Mouse (Mus musculus) kidney, adult 2 months (tissue): ENCODE measurements around the gene Pus3.

Source experiments
- CTCF ChIP-seq: fragments of 200-500 bp; conservative IDR thresholded peaks from 2 replicates; pipeline ENCODE4 v1.5.1; 2011; ENCODE audit warnings: low read depth, mild to moderate bottlenecking, control low read depth, low read length, moderate library complexity, mixed read lengths; ENCODE audit not compliant: insufficient read depth, insufficient read length
- POLR2A ChIP-seq: fragments of 200-500 bp; IDR thresholded peaks from one replicate; pipeline ENCODE4 v1.6.1; 2011; ENCODE audit warnings: low read depth, low read length, control low read depth

GRCm38 (mm10) chr9:35611841-35612240 lies 53.4 kb downstream of the Pus3 start, which contains the start of gene Pate4:
- no peak for TF ChIP-seq CTCF
- no peak for TF ChIP-seq POLR2A
